Mouse (Mus musculus): ENCODE results near the gene Flcn. TPM values are rescaled to one million over a fixed set of nuclear protein-coding genes. Genes with fewer than 3 reads are reported as not detected.

The Flcn gene
- total RNA-seq, 2 experiments from 2014 or later, result 41.2 to 44.3 TPM

GRCm38 (mm10) chr11:59769307-59769706 lies 40.5 kb downstream of the Flcn start:
- no peak for DNase-seq

- DNase-seq, result no peak
Observed at GRCm38 (mm10) chr11:59760796-59761195, 49.0 kb downstream of the Flcn start.

DNA sequence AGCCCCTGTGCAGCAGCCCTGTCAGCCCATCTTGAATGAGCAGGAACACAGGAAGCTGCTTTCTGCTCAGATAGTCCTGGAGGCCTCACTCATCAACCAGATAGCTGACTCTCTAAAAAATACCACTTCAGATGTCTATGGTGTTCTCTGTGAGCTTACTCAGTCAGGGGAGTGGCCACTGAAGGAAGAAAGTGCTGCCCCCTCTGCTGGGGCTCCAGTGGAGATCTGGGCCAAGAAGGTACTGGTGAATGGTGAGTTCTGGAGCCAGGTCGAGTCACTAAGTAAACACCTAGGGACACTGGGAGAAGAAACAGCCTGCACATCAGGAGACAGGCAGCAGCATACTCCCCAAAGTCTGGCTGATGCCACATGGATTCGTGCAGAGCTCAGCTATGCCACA lies 50.2 kb downstream of the Flcn start:
- no peak for DNase-seq

DNA sequence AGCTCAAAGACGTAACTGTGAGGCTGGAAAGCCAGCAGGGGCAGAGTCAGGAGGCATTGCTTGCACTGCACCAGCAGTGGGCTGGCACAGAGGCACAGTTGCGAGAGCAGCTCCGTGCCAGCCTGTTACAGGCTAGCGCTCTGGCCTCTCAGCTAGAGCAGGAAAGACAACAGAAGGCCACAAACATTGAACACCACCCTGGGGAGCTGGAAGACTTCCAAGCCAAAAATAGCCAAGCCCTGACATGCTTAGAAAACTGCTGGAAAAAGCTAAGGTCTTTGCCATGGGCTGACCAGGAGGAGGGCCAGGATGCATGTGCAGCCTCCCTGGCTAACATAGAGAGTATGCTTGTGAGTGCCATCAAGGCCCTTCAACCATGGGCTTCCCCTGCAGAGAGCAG lies 50.6 kb downstream of the Flcn start:
- DNase-seq, result peak; percentile 48 to 65

DNA sequence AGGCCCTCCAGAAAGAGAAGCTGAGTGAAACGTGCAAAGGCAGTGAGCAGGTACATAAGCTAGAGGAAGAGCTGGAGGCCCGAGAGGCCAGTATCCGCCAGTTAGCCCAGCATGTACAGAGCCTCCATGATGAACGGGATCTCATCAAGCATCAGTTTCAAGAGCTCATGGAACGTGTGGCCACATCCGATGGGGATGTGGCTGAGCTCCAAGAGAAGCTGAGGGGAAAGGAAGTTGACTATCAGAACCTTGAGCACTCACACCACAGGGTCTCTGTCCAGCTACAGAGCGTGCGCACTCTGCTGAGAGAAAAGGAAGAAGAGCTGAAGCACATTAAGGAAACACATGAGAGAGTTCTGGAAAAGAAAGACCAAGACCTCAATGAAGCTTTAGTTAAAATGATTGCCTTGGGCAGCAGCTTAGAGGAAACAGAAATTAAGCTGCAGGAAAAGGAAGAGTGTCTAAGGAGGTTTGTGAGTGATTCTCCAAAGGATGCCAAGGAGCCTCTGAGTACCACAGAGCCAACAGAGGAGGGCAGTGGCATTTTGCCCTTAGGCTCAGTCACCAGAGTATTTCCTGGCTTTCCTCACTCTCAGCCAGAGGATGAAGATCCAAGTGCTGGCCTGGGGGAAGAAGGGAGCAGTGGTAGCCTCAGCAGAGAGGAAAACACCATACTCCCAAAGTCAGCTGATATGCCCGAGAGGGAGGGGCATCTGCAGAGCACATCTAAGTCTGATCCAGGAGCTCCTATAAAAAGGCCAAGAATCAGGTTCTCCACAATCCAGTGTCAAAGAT lies 51.4 kb downstream of the Flcn start:
- DNase-seq, result no peak

DNA sequence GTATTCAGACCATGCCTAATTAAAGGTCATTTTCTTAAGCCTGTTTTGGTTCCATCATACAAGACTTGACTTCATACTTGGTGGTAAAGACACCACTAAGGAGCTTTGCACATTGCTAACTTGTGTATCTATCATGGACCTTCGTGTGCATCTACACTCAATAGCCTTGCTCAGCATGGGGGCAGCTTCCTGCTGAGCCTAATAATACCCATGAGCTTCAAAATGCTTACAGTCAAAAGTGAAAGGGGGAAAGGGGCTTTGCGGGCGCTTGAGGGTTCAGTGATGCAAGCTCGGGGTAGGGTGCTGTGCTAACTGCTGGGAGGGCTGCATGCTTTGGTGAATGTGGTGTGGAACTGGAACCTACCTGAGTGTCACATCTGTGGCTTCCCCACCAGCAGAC lies 53.5 kb downstream of the Flcn start:
- no peak for DNase-seq

- DNase-seq, result no peak
Observed at GRCm38 (mm10) chr11:59754504-59754903, 55.3 kb downstream of the Flcn start.

DNA sequence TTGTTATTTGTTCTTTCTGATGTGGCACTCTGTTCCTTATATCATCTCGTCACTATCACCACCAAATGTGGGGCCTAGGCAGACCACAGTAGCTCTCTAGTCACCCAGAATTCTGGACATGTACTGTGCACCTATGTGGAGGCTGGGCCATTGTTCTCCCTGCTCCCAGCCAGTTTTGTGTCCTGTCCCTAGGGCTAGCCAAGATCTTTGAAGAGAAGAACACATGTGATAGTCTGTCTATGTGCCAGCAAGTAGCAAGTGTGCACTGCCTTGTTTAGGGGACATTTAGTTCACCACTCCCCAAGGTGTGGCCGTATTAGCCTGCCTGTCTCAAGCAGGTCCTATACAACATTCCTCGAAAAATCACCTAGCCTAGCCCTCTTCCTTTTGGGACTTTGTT lies 60.8 kb downstream of the Flcn start:
- no peak for DNase-seq

DNA sequence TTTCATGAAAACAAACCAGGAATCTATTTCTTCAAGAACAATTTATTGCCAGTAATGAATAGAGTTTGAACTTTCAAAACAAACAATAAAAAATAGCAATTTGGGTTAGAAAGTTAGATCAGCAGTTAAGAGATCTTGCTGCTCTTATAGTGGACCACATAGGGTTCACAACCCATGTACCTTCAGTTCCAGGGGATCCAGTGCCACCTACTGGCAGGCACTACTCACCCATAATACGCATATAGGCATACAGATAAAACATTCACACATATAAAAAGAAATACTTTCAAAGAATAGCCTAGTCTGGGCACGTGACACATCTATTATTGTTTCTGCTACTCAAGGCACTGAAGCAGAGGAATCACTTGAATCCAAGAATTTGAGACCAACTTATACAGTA lies 63.2 kb downstream of the Flcn start:
- DNase-seq, result no peak

DNA sequence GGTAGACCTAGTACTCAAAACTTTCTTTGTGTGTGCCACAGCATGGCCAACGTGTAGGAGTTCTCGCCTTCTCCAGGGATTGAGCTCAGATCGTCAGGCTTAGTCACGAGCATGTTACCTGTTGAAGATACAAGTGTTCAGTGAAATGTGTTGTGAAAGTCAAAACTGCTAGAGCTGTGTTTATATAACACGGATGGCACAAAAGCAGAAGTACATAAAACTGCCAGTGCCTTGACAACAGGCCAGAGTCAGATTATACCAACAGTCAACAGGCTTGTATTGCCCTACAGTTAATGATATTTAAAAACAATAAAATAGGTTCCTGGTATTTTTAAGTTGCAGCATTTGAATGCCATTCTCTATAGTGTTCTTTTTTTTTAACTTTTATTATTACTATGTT lies 64.0 kb downstream of the Flcn start:
- DNase-seq, result no peak

DNA sequence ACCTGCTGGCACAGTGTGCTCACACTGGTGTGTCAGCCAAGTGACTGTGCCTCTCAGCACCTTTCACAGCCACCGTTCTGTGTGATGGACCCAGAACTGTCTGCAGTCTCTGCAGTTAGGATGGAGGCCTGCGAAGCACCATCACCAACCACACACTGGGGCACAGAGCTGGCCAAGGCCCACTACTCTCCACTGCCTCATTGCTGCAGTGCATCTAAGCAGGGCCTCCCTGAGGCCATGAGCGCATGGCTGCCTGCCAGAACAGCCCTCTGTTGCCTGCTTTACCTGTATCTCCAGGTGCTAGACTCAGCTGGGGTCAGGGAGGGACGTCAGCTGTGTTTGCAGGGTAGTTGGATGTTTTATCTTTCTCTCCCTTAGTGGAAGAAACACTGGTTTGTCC lies 65.4 kb downstream of the Flcn start:
- no peak for DNase-seq

- DNase-seq, result no peak
Observed at GRCm38 (mm10) chr11:59743712-59744111, 66.1 kb downstream of the Flcn start.

- DNase-seq, result no peak
Observed at GRCm38 (mm10) chr11:59743307-59743706, 66.5 kb downstream of the Flcn start.

- no peak for DNase-seq
Observed at GRCm38 (mm10) chr11:59741915-59742314, 67.9 kb downstream of the Flcn start.

Other genes with a start within 250 kb of the Flcn start
- gene Olfr222, start 233.8 kb downstream of the Flcn start, total RNA-seq (2021), result not detected
- not detected for gene Olfr223, start 216.7 kb downstream of the Flcn start, total RNA-seq (2021)
- gene Mprip, start 148.7 kb downstream of the Flcn start, total RNA-seq (2021), result 100 to 1,000 TPM; 276 to 286 TPM
- gene Pld6, start 22.4 kb downstream of the Flcn start, total RNA-seq (2021), result under 1 TPM; 0.20 to 0.28 TPM
- 10 to 100 TPM; 59.2 to 62.3 TPM for gene Nt5m, start 29.4 kb upstream of the Flcn start, total RNA-seq (2021)
- gene Cops3, start 29.8 kb upstream of the Flcn start, total RNA-seq (2021), result 10 to 100 TPM; 75.7 to 80.4 TPM
- gene Med9, start 138.2 kb upstream of the Flcn start, total RNA-seq (2021), result 10 to 100 TPM; 34.9 to 37.6 TPM
- gene Rasd1, start 154.9 kb upstream of the Flcn start, total RNA-seq (2021), result 10 to 100 TPM; 54.0 to 63.0 TPM
- 1 to 10 TPM; 4.6 to 5.6 TPM for gene Pemt, start 236.5 kb upstream of the Flcn start, total RNA-seq (2021)